Mouse (Mus musculus) midbrain, embryonic 11.5 days (tissue): Measurements from ENCODE around the gene Ssr1. TPM values are rescaled to one million over a fixed set of nuclear protein-coding genes. Genes with fewer than 3 reads are reported as not detected.

Experiments used
- ATAC-seq: fragments of 200-750 bp; cut with Nextera tagmentation; 2 replicates; pipeline ENCODE4 v1.8.0; 2017; ENCODE audit warnings: moderate TSS enrichment, moderate library complexity; ENCODE audit not compliant: low FRiP score
- DNase-seq: peaks from one replicate; pipeline ENCODE4 v3.0.0; 2015; ENCODE audit warnings: low spot score; ENCODE audit errors: missing footprints
- H3K27ac ChIP-seq: fragments of 300-500 bp; sonication (generic); 2 replicates; pipeline ENCODE4 v1.5.1; 2014; ENCODE audit warnings: low read depth, low read length
- H3K27me3 ChIP-seq: fragments of 300-500 bp; sonication (generic); 2 replicates; pipeline ENCODE4 v1.6.1; 2014; ENCODE audit warnings: mild to moderate bottlenecking, low read length, moderate library complexity, mixed read lengths; ENCODE audit not compliant: control insufficient read depth, insufficient read depth
- H3K36me3 ChIP-seq: fragments of 300-500 bp; sonication (generic); 2 replicates; pipeline ENCODE4 v1.6.1; 2014; ENCODE audit warnings: mild to moderate bottlenecking, low read length, moderate library complexity, mixed read lengths; ENCODE audit not compliant: control insufficient read depth, insufficient read depth
- H3K4me1 ChIP-seq: fragments of 300-500 bp; sonication (generic); 2 replicates; pipeline ENCODE4 v1.6.1; 2014; ENCODE audit warnings: low read length; ENCODE audit not compliant: control insufficient read depth, insufficient read depth
- H3K4me2 ChIP-seq: fragments of 300-500 bp; sonication (generic); 2 replicates; pipeline ENCODE4 v1.6.1; 2014; ENCODE audit warnings: mild to moderate bottlenecking, moderate library complexity
- H3K4me3 ChIP-seq: fragments of 300-500 bp; sonication (generic); 2 replicates; pipeline ENCODE4 v1.5.1; 2014; ENCODE audit warnings: low read depth, low read length
- H3K9ac ChIP-seq: fragments of 300-500 bp; sonication (generic); 2 replicates; pipeline ENCODE4 v1.6.1; 2014; ENCODE audit warnings: low read length
- H3K9me3 ChIP-seq: fragments of 300-500 bp; sonication (generic); 2 replicates; pipeline ENCODE4 v1.6.1; 2016; ENCODE audit warnings: low read length; ENCODE audit not compliant: control insufficient read depth
- WGBS: fragments of 180-500 bp; shearing (Covaris S2); extraction: QIAGEN DNeasy Blood & Tissue Kit; methylation state at CpG from one replicate; pipeline ENCODE4 v1.1.7; 2014; 5-methylcytosine and 5-hydroxymethylcytosine counted together
- polyA plus RNA-seq: library from polyadenylated mRNA; unstranded; fragments of >200 nt; fragmentation: Nextera tagmentation; extraction: Ambion mirVana; gene quantifications from 2 replicates; pipeline ENCODE4 v1.2.1, GENCODE M21; 2014

The Ssr1 gene
- polyA plus RNA-seq, 1 experiment from 2014 or later: 114 TPM

GRCm38 (mm10) chr13:37992638-37993371 is 1.2 kb downstream of the Ssr1 start:
- Histone ChIP-seq H3K36me3 (peaks cover 9% of the 10 kb centered on the region), H3K27me3 (no peaks in the 10 kb centered on the region), H3K4me1 (peaks cover 5% of the 10 kb centered on the region), H3K27ac (no peak overlapping the region), H3K9me3 (no peaks in the 10 kb centered on the region), H3K4me3 (peak overlapping the region; percentile 89), H3K9ac (peak overlapping the region; percentile 93), H3K4me2 (peak overlapping the region; percentile 78)
- WGBS: 17% methylated on average over 10 of the region's 10 CpGs
- DNase-seq: peak; percentile 91
- ATAC-seq: no peak

DNA sequence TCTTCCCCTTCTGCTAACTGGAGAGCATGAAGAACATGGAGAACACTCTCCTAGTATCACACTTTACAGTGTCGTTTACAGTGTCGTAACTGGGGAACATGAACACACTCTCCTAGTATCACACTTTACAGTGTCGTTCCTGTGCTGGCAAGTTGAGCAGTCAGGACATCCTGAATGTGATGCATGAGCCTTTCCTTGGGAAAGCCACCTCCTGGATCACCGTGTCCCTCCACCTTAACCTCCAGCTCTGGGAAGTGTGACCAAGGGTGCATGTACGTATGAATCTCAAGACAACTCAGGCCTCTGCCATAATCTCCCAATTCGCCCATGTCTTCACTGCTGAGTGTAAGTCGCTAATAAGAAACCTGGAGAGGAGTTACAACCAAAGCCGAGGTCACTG is 4.3 kb downstream of the Ssr1 start:
- no peak overlapping the region for H3K4me3 ChIP-seq
- H3K4me1 ChIP-seq: peaks cover 5% of the 10 kb centered on the region
- no peaks in the 10 kb centered on the region for H3K27me3 ChIP-seq
- 94% methylated on average over 8 of the region's 8 CpGs for WGBS
- H3K9ac ChIP-seq: no peak overlapping the region
- H3K27ac ChIP-seq: no peak overlapping the region
- DNase-seq (no peak), ATAC-seq (no peak)
- H3K4me2 ChIP-seq: no peak overlapping the region
- no peaks in the 10 kb centered on the region for H3K9me3 ChIP-seq
- peaks cover 27% of the 10 kb centered on the region for H3K36me3 ChIP-seq

GRCm38 (mm10) chr13:37986166-37986565 is 7.9 kb downstream of the Ssr1 start:
- no peak overlapping the region for H3K4me3 ChIP-seq
- WGBS: 88% methylated on average over 10 of the region's 10 CpGs

GRCm38 (mm10) chr13:37981063-37981462 is 13.0 kb downstream of the Ssr1 start:
- Histone ChIP-seq H3K4me2 (no peak overlapping the region), H3K36me3 (peaks cover 22% of the 10 kb centered on the region), H3K27me3 (no peaks in the 10 kb centered on the region), H3K27ac (no peak overlapping the region), H3K4me1 (no peaks in the 10 kb centered on the region), H3K9me3 (no peaks in the 10 kb centered on the region), H3K4me3 (no peak overlapping the region), H3K9ac (no peak overlapping the region)
- DNase-seq (no peak), ATAC-seq (no peak)
- WGBS: 92% methylated on average over 5 of the region's 5 CpGs

More at GRCm38 (mm10) chr13:37986166-37986565, 7.9 kb downstream of the Ssr1 start:
- Histone ChIP-seq H3K9ac (no peak overlapping the region), H3K9me3 (no peaks in the 10 kb centered on the region), H3K4me1 (no peaks in the 10 kb centered on the region), H3K36me3 (peaks cover 32% of the 10 kb centered on the region), H3K27ac (no peak overlapping the region), H3K27me3 (no peaks in the 10 kb centered on the region), H3K4me2 (no peak overlapping the region)
- ATAC-seq (no peak), DNase-seq (no peak)

- Histone ChIP-seq H3K27me3 (no peaks in the 10 kb centered on the region), H3K9me3 (no peaks in the 10 kb centered on the region), H3K4me2 (no peak overlapping the region), H3K4me3 (no peak overlapping the region), H3K9ac (no peak overlapping the region), H3K27ac (no peak overlapping the region), H3K4me1 (no peaks in the 10 kb centered on the region), H3K36me3 (peaks cover 18% of the 10 kb centered on the region)
- no peak for ATAC-seq
- WGBS: 95% methylated on average over 10 of the region's 10 CpGs
- no peak for DNase-seq
These were observed 13.7 kb downstream of the Ssr1 start for GRCm38 (mm10) chr13:37980346-37980745.

GRCm38 (mm10) chr13:37979506-37979905 is 14.5 kb downstream of the Ssr1 start:
- no peak overlapping the region for H3K4me3 ChIP-seq
- H3K27me3 ChIP-seq: no peaks in the 10 kb centered on the region
- no peak for DNase-seq
- no peak overlapping the region for H3K9ac ChIP-seq
- H3K4me1 ChIP-seq: no peaks in the 10 kb centered on the region
- no peak overlapping the region for H3K27ac ChIP-seq
- H3K36me3 ChIP-seq: peaks cover 15% of the 10 kb centered on the region
- H3K4me2 ChIP-seq: no peak overlapping the region
- 93% methylated on average over 12 of the region's 12 CpGs for WGBS
- H3K9me3 ChIP-seq: no peaks in the 10 kb centered on the region
- ATAC-seq: no peak

DNA sequence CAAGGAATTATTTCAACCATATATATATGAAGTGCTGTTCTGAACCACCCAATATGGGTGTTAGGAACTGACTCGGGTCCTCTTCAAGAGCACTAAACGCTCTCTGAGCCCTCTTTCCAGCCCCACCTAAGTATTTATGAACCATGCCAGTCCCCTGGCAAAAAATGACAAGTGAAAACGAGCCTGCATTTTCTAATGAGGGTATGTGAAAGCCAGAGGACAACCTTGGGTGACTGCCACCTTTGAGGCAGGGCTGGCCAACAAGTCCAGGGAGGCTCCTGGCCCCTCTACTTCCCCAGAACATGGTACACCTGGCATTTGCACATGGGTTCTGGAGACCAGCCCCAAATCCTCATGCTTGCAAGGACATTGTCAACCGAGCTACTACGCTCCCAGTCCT is 19.3 kb downstream of the Ssr1 start:
- Histone ChIP-seq H3K9ac (no peak overlapping the region), H3K4me1 (no peaks in the 10 kb centered on the region), H3K4me2 (no peak overlapping the region), H3K36me3 (peaks cover 4% of the 10 kb centered on the region), H3K9me3 (no peaks in the 10 kb centered on the region), H3K27me3 (no peaks in the 10 kb centered on the region), H3K27ac (no peak overlapping the region), H3K4me3 (no peak overlapping the region)
- whole genome bisulfite sequencing: 95% methylated on average over 5 of the region's 5 CpGs
- ATAC-seq (no peak), DNase-seq (no peak)

GRCm38 (mm10) chr13:37974036-37974435 is 20.0 kb downstream of the Ssr1 start:
- WGBS: 85% methylated on average over 6 of the region's 6 CpGs
- peaks cover 4% of the 10 kb centered on the region for H3K36me3 ChIP-seq
- ATAC-seq (no peak), DNase-seq (no peak)
- H3K9me3 ChIP-seq: no peaks in the 10 kb centered on the region
- no peak overlapping the region for H3K27ac ChIP-seq
- H3K9ac ChIP-seq: no peak overlapping the region
- H3K4me3 ChIP-seq: no peak overlapping the region
- H3K27me3 ChIP-seq: no peaks in the 10 kb centered on the region
- no peaks in the 10 kb centered on the region for H3K4me1 ChIP-seq
- H3K4me2 ChIP-seq: no peak overlapping the region

DNA sequence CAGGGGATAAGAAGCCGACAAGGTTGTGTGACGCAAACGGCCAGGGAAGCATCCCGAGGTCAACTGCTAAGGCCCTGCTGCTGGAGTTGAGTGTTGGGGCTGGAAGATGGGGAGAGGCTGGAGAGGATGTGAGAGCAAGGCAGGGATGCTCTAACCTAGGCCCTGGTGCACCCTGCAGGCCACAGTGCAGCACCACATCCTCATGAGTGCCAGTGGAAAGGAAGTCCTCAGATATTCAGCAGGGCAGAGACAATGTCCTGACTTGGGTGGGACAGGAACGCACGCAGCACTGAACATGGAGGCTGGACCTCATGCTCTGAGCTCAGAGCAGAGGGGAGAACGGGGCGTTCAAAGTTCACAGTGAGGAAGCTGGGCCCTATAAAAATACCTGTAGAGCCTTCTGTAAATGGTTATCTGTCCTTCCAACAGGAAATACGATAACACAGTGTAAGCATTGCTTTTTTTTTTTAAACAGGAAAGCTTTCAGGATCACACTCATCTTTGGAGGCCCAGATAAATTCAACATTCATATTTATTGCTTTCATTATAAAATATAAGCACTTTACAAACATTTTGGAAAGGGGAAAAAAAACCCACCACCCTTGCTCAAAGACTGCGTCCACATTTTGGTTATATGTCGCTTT is 23.0 kb downstream of the Ssr1 start:
- no peak for DNase-seq
- H3K4me3 ChIP-seq: no peak overlapping the region
- no peak overlapping the region for H3K9ac ChIP-seq
- H3K36me3 ChIP-seq: no peaks in the 10 kb centered on the region
- ATAC-seq: no peak
- peaks cover 3% of the 10 kb centered on the region; the same call in 1 of the 2 replicates for H3K4me1 ChIP-seq
- no peak overlapping the region for H3K27ac ChIP-seq
- no peaks in the 10 kb centered on the region for H3K27me3 ChIP-seq
- no peak overlapping the region for H3K4me2 ChIP-seq
- H3K9me3 ChIP-seq: no peaks in the 10 kb centered on the region
- 89% methylated on average over 11 of the region's 11 CpGs for WGBS
